Mouse (Mus musculus) brown adipose tissue, adult 24 weeks (tissue): ENCODE measurements around the gene Akr1cl. TPM values are rescaled to one million over a fixed set of nuclear protein-coding genes. Genes with fewer than 3 reads are reported as not detected.

Experiments used
- H3K27ac ChIP-seq: fragments of 200-500 bp; replicated peaks from 2 replicates; pipeline ENCODE4 v1.5.1; 2012; ENCODE audit warnings: low read depth, mild to moderate bottlenecking, low read length
- H3K4me1 ChIP-seq: fragments of 200-500 bp; 2 replicates; pipeline ENCODE4 v1.6.1; 2012; ENCODE audit warnings: low read length, mixed read lengths; ENCODE audit not compliant: control insufficient read depth, insufficient read depth, insufficient read length
- H3K4me3 ChIP-seq: fragments of 200-500 bp; 2 replicates; pipeline ENCODE4 v1.5.1; 2012; ENCODE audit warnings: low read depth, mild to moderate bottlenecking, low read length, moderate library complexity; ENCODE audit not compliant: insufficient read depth
- polyA plus RNA-seq: library from polyadenylated mRNA; stranded (reverse); fragments of >200 nt; gene quantifications from 2 replicates; pipeline ENCODE4 v1.2.4, GENCODE M21; 2012; ENCODE audit not compliant: missing spikeins, insufficient read depth, insufficient read length

The Akr1cl gene
- polyA plus RNA-seq, 1 experiment, result not detected

DNA sequence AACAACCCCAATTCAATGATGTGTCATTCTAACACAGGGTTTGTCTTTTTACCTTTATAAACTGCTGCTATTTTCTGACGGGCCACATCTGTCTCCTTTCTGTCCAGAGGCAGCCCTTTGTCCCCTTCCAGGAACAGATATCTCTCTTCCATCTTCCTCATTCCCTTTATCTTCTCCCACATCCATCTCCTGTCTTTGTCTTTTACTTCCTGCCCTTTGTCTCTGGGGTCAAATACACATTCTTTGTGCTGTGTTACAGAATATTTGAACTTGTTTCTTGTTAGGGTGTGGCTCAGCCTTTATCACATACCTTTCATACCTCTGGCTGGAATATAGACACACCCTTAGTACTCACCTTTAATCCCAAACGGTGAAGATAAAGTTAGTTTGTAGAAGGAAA is 5.0 kb upstream of the Akr1cl start:
- H3K4me3 ChIP-seq, result no peak overlapping the region
- H3K27ac ChIP-seq, result no peak overlapping the region
- H3K4me1 ChIP-seq, result no peaks in the 10 kb centered on the region

- H3K27ac ChIP-seq, result no peak overlapping the region
- no peaks in the 10 kb centered on the region for H3K4me1 ChIP-seq
- no peak overlapping the region for H3K4me3 ChIP-seq
These were observed 3.0 kb upstream of the Akr1cl start for GRCm38 (mm10) chr1:65035513-65035912.

DNA sequence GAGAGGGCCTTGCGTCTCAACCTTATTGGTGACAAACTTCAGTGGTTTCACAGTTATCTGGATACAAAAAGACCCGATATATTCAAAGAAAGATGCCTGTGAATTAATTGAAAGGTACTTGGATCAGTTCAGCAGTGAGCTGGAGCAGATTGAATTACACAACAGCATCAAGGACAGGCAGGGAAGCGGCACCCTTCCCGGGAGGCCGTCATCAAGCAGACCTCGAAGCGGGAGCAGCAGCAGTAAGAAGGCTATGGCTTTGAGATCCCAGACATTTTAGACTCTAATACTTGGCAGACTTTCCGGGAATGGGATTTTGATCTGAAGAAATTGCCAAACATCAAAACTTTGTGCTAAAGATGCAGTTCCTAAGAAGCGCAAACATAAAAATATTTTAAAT is 4.4 kb downstream of the Akr1cl start:
- no peak overlapping the region for H3K27ac ChIP-seq
- H3K4me3 ChIP-seq, result no peak overlapping the region
- no peaks in the 10 kb centered on the region for H3K4me1 ChIP-seq

DNA sequence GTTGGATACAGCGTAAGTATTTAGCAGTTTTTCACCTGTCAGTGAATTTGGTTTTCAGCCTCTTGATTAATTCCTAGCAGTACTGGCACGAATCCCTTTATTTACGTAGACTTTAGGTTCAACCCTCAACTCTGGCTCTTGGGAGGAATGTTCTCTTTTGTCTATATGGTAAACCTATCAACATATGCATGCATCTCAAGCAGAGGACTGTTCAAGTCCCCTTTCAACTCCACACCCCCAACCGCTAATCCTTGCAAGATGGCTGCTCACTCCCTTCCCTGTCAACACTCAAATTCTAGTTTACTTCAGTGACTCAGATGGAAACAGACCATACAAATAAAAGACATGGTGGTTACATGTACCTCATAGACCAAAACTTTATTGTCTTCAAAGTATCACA is 19.8 kb downstream of the Akr1cl start:
- H3K27ac ChIP-seq, result no peak overlapping the region
- no peak overlapping the region for H3K4me3 ChIP-seq
- H3K4me1 ChIP-seq, result no peaks in the 10 kb centered on the region

DNA sequence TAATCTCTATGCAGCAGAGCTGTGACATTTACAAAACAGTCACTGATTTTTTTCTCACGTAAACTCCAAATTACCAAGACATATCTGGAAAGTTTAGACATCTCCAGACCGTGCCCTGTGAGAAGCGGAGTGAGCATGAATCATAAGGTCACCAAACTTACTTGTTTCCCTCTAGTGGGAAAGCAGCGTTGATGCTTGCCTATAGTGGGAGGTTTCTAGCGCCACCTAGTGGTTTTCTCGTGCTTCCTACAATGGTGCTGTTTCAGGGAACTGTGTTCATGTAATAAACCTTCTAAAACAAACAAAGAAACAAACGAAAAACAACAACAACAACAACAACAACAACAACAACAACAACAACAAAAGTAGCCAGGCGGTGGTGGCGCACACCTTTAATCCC is 22.4 kb downstream of the Akr1cl start:
- no peak overlapping the region for H3K27ac ChIP-seq
- no peak overlapping the region for H3K4me3 ChIP-seq
- H3K4me1 ChIP-seq, result no peaks in the 10 kb centered on the region

GRCm38 (mm10) chr1:65005575-65005974 is 27.0 kb downstream of the Akr1cl start:
- H3K4me3 ChIP-seq, result no peak overlapping the region
- H3K27ac ChIP-seq, result no peak overlapping the region
- no peaks in the 10 kb centered on the region for H3K4me1 ChIP-seq

GRCm38 (mm10) chr1:65004526-65004925 is 28.0 kb downstream of the Akr1cl start:
- H3K27ac ChIP-seq, result no peak overlapping the region
- no peaks in the 10 kb centered on the region for H3K4me1 ChIP-seq
- H3K4me3 ChIP-seq, result no peak overlapping the region

- Histone ChIP-seq H3K27ac (no peak overlapping the region), H3K4me1 (no peaks in the 10 kb centered on the region), H3K4me3 (no peak overlapping the region)
These were observed 39.4 kb downstream of the Akr1cl start for GRCm38 (mm10) chr1:64993206-64993605.

GRCm38 (mm10) chr1:64988176-64988575 is 44.4 kb downstream of the Akr1cl start:
- Histone ChIP-seq H3K27ac (no peak overlapping the region), H3K4me1 (no peaks in the 10 kb centered on the region), H3K4me3 (no peak overlapping the region)

- Histone ChIP-seq H3K4me3 (no peak overlapping the region), H3K27ac (no peak overlapping the region), H3K4me1 (no peaks in the 10 kb centered on the region)
These were observed 46.4 kb downstream of the Akr1cl start for GRCm38 (mm10) chr1:64986120-64986519.

DNA sequence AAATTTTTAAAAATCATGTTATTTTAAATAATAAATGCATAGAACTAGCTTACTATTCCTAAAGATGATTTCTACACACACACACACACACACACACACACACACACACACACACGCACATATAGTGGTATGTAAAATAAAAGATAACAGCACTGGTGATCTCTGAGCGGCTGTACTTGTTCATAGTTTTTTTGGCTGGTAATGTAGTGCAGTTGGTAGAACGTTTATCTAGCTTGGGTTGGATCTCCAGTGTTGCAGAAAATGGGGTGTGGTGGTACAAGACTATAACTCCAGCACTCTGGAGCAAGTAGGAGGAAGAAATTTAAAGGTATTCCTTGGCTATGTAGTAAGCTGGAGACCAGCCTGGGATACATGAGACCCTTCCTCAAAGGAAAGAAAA is 49.3 kb downstream of the Akr1cl start:
- no peak overlapping the region for H3K4me3 ChIP-seq
- no peaks in the 10 kb centered on the region for H3K4me1 ChIP-seq
- no peak overlapping the region for H3K27ac ChIP-seq

DNA sequence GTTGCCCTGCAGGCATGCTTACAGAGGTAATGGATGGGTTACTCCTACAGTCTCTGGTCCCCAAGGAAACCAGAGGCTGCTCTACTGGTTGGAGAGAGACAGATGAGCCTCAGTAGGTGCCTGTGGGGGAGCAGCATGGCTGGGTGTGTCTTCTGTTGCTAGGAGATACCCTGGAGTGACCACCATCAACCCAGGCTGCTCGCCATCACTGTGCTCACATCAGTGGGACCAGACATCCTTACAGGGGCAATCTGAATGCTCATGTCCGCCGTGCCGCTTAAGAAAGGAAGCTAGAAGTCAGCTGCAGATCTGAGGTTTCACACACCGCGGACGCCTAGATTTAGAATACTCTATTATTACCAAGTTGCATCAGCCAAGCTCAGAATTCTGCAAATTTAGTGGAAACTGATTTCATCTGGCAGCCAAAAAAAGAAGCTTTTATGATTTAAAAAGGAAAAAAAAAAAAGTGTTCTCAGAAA is 54.2 kb downstream of the Akr1cl start:
- Histone ChIP-seq H3K4me1 (no peaks in the 10 kb centered on the region), H3K4me3 (no peak overlapping the region), H3K27ac (no peak overlapping the region)

GRCm38 (mm10) chr1:64975346-64975745 is 57.2 kb downstream of the Akr1cl start:
- no peaks in the 10 kb centered on the region for H3K4me1 ChIP-seq
- H3K27ac ChIP-seq, result no peak overlapping the region
- no peak overlapping the region for H3K4me3 ChIP-seq

- Histone ChIP-seq H3K4me1 (no peaks in the 10 kb centered on the region), H3K4me3 (no peak overlapping the region), H3K27ac (no peak overlapping the region)
These were observed 61.9 kb downstream of the Akr1cl start for GRCm38 (mm10) chr1:64970685-64971084.
